Mouse (Mus musculus): ENCODE results near the gene Lat2. TPM values are rescaled to one million over a fixed set of nuclear protein-coding genes. Genes with fewer than 3 reads are reported as not detected.

The Lat2 gene
- polyA plus RNA-seq, 1 experiment: 2.1 TPM

- Histone ChIP-seq H3K27ac (ENCODE audit: insufficient read depth, low read length) (no peak overlapping the region), H3K27me3 (ENCODE audit: control insufficient read depth, insufficient read depth, low read length) (no peaks in the 10 kb centered on the region), H3K4me1 (ENCODE audit: control insufficient read depth, insufficient read depth, low read length) (no peaks in the 10 kb centered on the region), H3K4me3 (replicated peaks; ENCODE audit: insufficient read depth, low read depth, low read length) (no peak overlapping the region)
- TF ChIP-seq POLR2A (IDR thresholded peaks at IDR 0.05; ENCODE audit: borderline replicate concordance, insufficient read depth, low read length) (no peak), CTCF (IDR thresholded peaks at IDR 0.05; ENCODE audit: borderline replicate concordance, insufficient read depth, low read depth, low read length) (no peak)
- DNase-seq: no peak
- WGBS: 57% methylated on average over 1 of the region's 1 CpGs
Observed at GRCm38 (mm10) chr5:134644121-134644520, 29.3 kb upstream of the Lat2 start.

DNA sequence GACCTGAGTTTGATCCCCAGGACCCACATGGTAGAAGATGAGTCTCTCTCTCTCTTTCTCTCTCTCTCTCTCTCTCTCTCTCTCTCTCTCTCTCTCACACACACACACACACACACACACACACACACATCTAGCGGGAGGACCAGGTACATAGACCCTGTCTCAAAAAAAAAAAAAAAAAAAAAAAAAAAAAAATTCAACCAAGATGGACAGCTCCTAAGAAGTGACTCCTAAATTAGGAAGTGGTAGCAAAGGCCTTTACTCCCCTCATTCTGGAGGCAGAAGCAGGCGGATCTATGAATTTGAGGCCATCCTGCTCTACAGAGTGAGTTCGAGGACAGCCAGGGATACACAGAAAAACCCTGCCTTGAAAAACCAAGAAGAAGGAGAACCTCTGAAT lies 25.5 kb upstream of the Lat2 start:
- TF ChIP-seq CTCF (IDR thresholded peaks at IDR 0.05; ENCODE audit: borderline replicate concordance, insufficient read depth, low read depth, low read length) (no peak), POLR2A (IDR thresholded peaks at IDR 0.05; ENCODE audit: borderline replicate concordance, insufficient read depth, low read length) (no peak)
- Histone ChIP-seq H3K4me1 (ENCODE audit: control insufficient read depth, insufficient read depth, low read length) (no peaks in the 10 kb centered on the region), H3K27me3 (ENCODE audit: control insufficient read depth, insufficient read depth, low read length) (no peaks in the 10 kb centered on the region), H3K27ac (ENCODE audit: insufficient read depth, low read length) (no peak overlapping the region), H3K4me3 (replicated peaks; ENCODE audit: insufficient read depth, low read depth, low read length) (no peak overlapping the region)
- 96% methylated on average over 3 of the region's 3 CpGs for WGBS
- no peak for DNase-seq

- Histone ChIP-seq H3K27ac (ENCODE audit: insufficient read depth, low read length) (peak within 1 kb of the TSS; percentile 91), H3K27me3 (ENCODE audit: control insufficient read depth, insufficient read depth, low read length) (no peaks in the 10 kb centered on the region), H3K4me1 (ENCODE audit: control insufficient read depth, insufficient read depth, low read length) (no peaks in the 10 kb centered on the region), H3K4me3 (replicated peaks; ENCODE audit: insufficient read depth, low read depth, low read length) (peak within 1 kb of the TSS; percentile 72)
- TF ChIP-seq POLR2A (IDR thresholded peaks at IDR 0.05; ENCODE audit: borderline replicate concordance, insufficient read depth, low read length) (peak; percentile 82), CTCF (IDR thresholded peaks at IDR 0.05; ENCODE audit: borderline replicate concordance, insufficient read depth, low read depth, low read length) (no peak)
- peak; percentile 97 to 98 for DNase-seq
- under 1% methylated on average over 48 of the region's 52 CpGs for WGBS
Observed at GRCm38 (mm10) chr5:134639269-134639682, 24.5 kb upstream of the Lat2 start, which contains the start of gene Eif4h. TSS of gene Eif4h (minus strand) at chr5:134639490.

- Histone ChIP-seq H3K27me3 (ENCODE audit: control insufficient read depth, insufficient read depth, low read length) (no peaks in the 10 kb centered on the region), H3K4me3 (replicated peaks; ENCODE audit: insufficient read depth, low read depth, low read length) (peak overlapping the region; percentile 72), H3K4me1 (ENCODE audit: control insufficient read depth, insufficient read depth, low read length) (no peaks in the 10 kb centered on the region), H3K27ac (ENCODE audit: insufficient read depth, low read length) (peak overlapping the region; percentile 91)
- DNase-seq: no peak
- under 1% methylated on average over 84 of the region's 85 CpGs for WGBS
- TF ChIP-seq POLR2A (IDR thresholded peaks at IDR 0.05; ENCODE audit: borderline replicate concordance, insufficient read depth, low read length) (no peak), CTCF (IDR thresholded peaks at IDR 0.05; ENCODE audit: borderline replicate concordance, insufficient read depth, low read depth, low read length) (no peak)
Observed at GRCm38 (mm10) chr5:134638461-134639268, 23.8 kb upstream of the Lat2 start.

DNA sequence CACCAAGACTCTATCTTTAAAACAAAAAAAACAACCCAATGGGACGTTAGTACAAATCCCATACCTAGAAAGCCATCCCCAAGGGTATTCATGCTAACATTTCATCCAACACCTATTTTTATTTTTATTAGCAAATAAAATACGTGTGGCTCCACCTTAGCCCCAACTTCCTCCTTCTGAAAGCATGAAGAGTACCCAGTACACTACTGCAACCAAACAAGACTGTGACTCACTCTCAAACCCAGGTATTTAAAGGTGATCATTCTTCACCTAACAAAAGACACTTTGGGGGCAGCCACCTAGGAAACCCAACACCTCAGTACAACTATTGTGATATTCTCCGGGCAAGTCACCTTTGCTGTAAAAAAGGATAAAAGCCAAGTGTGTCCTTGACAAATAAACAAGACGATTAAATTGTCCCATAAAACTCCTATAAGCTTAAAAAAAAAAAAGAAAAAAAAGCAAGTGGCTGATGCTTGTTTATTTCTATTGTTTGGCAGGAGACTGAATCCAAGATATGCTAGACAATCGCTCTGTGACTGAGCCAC lies 23.1 kb upstream of the Lat2 start:
- DNase-seq: no peak
- Histone ChIP-seq H3K27me3 (ENCODE audit: control insufficient read depth, insufficient read depth, low read length) (no peaks in the 10 kb centered on the region), H3K4me1 (ENCODE audit: control insufficient read depth, insufficient read depth, low read length) (no peaks in the 10 kb centered on the region), H3K4me3 (replicated peaks; ENCODE audit: insufficient read depth, low read depth, low read length) (peak overlapping the region; percentile 72), H3K27ac (ENCODE audit: insufficient read depth, low read length) (no peak overlapping the region)
- 10% methylated on average over 5 of the region's 5 CpGs for WGBS
- TF ChIP-seq CTCF (IDR thresholded peaks at IDR 0.05; ENCODE audit: borderline replicate concordance, insufficient read depth, low read depth, low read length) (no peak), POLR2A (IDR thresholded peaks at IDR 0.05; ENCODE audit: borderline replicate concordance, insufficient read depth, low read length) (no peak)

DNA sequence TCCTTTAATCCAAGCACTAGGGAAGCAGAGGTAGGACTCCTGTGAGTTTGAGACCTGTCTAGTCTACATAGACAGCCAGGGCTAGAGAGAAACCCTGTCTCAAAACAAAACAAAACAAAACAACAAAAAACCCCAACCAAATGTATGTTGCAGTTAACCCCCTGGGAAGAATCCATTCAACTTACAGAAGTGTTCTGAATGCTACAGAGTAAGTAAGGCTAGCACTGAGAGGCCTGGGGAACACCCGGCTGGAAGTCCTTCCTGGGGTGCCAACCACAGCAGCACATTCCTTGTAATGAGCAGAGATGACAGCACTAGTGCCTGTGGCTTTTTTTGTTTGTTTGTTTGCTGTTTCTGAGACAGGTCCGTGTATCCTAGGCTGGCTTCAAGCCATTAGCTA lies 18.0 kb upstream of the Lat2 start:
- peaks cover 13% of the 10 kb centered on the region for H3K4me1 ChIP-seq (ENCODE audit: control insufficient read depth, insufficient read depth, low read length)
- TF ChIP-seq POLR2A (IDR thresholded peaks at IDR 0.05; ENCODE audit: borderline replicate concordance, insufficient read depth, low read length): no peak
- no peak for TF ChIP-seq CTCF (IDR thresholded peaks at IDR 0.05; ENCODE audit: borderline replicate concordance, insufficient read depth, low read depth, low read length)
- no peaks in the 10 kb centered on the region for H3K27me3 ChIP-seq (ENCODE audit: control insufficient read depth, insufficient read depth, low read length)
- no peak for DNase-seq
- WGBS: 36% methylated on average over 2 of the region's 2 CpGs
- no peak overlapping the region for H3K4me3 ChIP-seq (replicated peaks; ENCODE audit: insufficient read depth, low read depth, low read length)
- H3K27ac ChIP-seq (ENCODE audit: insufficient read depth, low read length): no peak overlapping the region

DNA sequence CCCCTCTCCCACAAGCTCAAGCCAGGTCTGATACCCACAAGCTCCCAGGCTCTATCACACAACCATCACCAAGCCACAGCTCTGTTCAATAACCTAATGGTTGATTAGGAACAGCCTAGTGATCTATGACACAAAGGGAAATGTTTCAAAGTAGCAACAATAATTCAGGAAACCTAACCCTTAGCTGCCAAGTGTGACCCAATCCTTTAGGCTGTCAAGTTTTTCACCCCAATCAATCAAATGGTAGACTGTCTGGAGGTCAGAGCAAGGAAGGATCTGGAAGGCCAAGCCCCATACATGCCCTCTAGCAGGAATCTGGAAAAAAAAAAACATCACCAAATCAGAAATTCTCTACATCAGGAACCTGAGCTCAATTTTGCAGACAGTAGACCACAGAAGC lies 16.0 kb upstream of the Lat2 start:
- TF ChIP-seq CTCF (IDR thresholded peaks at IDR 0.05; ENCODE audit: borderline replicate concordance, insufficient read depth, low read depth, low read length): no peak
- DNase-seq: no peak
- H3K4me3 ChIP-seq (replicated peaks; ENCODE audit: insufficient read depth, low read depth, low read length): no peak overlapping the region
- H3K27ac ChIP-seq (ENCODE audit: insufficient read depth, low read length): no peak overlapping the region; the same call in 1 of the 2 replicates
- no peaks in the 10 kb centered on the region for H3K27me3 ChIP-seq (ENCODE audit: control insufficient read depth, insufficient read depth, low read length)
- peaks cover 13% of the 10 kb centered on the region for H3K4me1 ChIP-seq (ENCODE audit: control insufficient read depth, insufficient read depth, low read length)

- 56% methylated on average over 4 of the region's 4 CpGs for WGBS
- H3K27ac ChIP-seq (ENCODE audit: insufficient read depth, low read length): no peak overlapping the region
- DNase-seq: no peak
- H3K4me1 ChIP-seq (ENCODE audit: control insufficient read depth, insufficient read depth, low read length): peaks cover 13% of the 10 kb centered on the region
- TF ChIP-seq POLR2A (IDR thresholded peaks at IDR 0.05; ENCODE audit: borderline replicate concordance, insufficient read depth, low read length) (no peak), CTCF (IDR thresholded peaks at IDR 0.05; ENCODE audit: borderline replicate concordance, insufficient read depth, low read depth, low read length) (no peak)
- H3K4me3 ChIP-seq (replicated peaks; ENCODE audit: insufficient read depth, low read depth, low read length): no peak overlapping the region
- no peaks in the 10 kb centered on the region for H3K27me3 ChIP-seq (ENCODE audit: control insufficient read depth, insufficient read depth, low read length)
Observed at GRCm38 (mm10) chr5:134629508-134629907, 14.7 kb upstream of the Lat2 start.

Measured in cerebellum, adult 2 months (tissue).